Mouse (Mus musculus) right cerebral cortex, adult 2 months (tissue): ENCODE data around the gene Rsc1a1.

Experiments
- DNase-seq, 2 experiments: peaks; one replicate each; pipeline ENCODE4 v3.0.0; 2021 to 2022; ENCODE audit warnings: low spot score in 2 of 2

The Rsc1a1 gene

DNA sequence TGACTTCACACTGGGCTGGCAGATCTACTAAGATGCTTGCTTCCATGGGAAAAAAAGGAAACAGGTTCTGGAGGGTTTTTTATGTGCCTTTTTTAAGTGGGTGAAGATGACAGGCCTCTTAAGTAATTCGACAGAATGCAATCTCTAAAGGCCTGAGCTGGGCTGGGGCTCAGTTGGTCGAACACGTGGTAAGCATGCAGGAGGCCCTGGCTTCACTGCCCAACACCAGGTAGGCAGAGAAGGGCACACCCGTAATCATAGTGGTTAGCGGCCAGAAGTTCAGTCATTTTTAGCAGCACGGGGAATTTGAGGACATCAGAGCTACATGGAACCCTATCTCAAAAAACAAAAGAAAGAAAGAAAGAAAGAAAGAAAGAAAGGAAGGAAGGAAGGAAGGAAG is 30.9 kb downstream of the Rsc1a1 start:
- no peak for DNase-seq

DNA sequence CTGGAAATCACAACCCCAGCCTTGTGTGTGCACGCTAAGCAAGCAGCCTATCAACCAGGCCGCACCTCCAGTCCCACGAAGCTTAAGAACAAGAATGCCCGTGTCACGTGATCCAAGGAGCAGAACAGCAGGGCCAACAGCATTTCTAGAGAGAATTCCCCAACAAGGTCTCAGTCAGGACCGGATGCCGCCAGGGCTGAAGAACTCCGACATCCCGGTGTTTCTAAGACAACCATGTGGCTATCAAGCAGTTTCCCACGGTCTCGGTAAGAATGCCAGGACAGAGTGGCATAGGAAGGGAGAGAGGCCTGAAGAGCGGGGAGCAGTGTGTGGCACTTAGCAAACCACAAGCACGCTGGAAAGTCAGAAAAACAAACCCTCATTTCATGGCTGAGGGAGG is 31.6 kb downstream of the Rsc1a1 start:
- DNase-seq = no peak

DNA sequence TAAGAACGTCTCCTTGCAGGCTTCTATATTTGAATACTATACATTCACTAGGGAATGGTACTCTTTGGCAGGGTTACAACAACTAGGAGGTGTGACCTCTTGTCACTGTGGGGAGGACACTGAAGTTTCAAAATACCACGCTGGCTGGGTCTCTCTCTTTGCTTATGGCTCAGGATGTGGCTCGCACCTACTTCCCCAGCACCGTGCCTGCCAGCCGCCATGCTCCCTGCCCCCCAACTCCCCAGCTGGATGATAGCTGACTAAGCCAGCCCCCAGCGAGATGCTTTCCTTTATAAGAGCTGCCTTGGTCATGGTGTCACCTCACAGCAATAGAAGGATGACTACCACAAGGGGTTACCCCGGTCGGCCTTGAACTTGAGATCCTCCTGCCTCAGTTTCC is 32.4 kb downstream of the Rsc1a1 start:
- DNase-seq = no peak

DNA sequence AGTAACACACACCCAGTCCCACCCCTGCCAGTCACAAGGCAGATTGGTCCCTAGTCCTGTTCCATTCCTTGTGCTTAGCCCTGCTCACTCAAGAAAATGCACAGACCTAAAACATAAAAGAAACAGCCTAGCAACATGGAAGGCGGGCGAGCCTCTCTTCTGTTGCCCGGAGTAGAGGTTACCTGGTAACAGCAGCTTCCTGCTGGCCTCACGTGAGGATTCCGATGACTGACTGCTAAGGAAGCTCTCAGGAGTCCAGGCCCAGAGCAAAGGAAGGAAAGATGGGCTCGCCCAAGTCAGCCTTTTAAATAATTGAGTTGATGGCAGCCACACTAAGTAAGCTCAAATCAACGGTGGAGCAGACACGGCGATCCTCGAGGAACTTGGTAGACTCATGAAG is 33.5 kb downstream of the Rsc1a1 start:
- DNase-seq = no peak

DNA sequence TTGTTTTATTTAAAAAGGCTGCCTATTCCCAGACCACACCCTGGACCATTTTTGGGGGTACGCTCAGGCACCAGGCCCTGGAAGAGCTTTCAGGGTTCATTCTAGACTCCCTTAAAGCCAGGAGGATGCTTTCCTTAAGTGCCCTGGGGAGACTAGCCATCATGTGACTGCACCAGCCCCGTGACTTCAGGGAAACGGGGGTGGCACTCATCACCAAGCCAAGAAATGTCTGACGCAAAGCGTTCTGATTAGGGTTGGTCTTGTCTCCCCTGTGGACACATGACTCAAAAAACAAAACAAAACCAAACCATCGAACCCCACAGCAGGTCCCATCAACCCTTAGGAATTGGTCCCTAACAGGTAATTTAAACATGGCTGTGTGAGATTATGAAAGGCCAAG is 34.1 kb downstream of the Rsc1a1 start:
- no peak for DNase-seq

DNA sequence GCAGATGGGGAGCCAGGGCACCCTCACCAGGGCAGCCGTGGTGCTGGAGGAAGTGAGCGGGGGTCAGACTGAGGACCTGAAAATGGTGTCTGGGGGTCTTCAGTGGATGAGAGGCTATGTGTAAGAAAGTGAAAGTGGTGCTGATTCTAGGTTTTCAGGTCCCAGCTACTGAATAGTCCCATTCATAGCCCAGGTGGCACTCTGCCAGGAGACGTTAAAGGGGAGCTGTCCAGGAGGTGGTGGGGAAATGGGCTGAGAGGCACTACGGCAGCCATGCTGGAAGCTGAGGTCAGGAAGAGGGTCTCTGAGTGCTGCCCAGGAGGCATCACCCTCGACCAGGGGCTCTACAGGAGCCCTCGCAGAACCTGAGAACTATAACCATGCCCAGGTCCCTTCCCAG is 36.2 kb downstream of the Rsc1a1 start:
- no peak for DNase-seq

DNA sequence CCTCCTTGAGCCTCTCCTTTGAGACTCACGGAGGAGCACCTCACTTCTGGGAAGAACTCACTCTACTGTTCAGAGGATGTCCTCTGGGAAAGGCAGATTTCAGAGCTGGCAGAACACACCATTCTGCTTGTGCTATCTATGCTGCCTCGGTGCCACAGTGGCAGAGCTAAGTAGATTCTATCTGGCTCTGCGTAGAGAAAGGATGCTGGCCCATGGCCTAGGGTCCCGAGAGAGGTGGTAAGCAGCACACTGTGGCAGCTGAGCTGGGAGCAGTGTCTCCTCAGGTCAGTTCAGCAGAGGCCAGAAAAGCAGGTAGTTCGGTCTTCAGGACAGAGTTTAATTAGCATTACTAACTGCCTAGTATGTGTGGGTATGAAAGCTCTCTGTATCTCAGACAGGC is 37.1 kb downstream of the Rsc1a1 start:
- DNase-seq = no peak

DNA sequence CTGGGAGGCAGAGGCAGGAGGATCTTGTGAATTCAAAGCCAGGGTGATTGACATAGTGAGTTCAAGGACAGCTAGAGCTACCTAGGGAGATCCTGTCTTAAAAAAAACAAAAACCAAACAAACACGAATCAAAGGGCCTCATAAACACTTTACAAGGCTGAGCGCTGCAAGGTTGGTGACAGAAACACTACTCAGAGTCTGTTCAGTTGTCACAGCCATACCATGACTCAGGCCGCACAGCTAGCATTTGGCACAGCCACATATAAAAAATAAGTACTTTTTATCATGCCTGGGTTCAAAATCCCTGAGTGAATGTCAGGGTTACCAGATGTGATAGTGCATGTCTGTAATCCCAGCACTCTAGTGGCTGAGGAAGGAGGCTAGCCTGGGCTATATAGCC is 38.2 kb downstream of the Rsc1a1 start:
- no peak for DNase-seq

DNA sequence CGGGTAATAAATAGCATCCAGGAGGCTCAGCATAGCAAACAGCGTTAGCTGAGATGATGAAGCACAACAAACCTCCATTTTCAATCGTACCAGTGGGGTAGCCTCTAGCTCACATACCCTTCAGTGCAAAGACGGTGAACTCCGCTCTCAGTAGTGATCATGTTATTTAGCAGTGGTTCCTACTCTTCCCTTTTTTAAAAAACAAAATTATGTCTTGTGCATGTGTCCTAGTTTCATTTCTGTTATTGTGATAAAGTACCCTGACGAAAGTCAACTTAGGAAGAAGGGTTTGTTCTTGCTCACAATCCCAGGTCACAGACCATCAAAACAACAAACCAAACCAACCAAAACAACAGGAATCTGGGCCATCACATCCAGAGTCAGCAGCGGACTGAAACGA is 39.4 kb downstream of the Rsc1a1 start:
- DNase-seq = no peak

DNA sequence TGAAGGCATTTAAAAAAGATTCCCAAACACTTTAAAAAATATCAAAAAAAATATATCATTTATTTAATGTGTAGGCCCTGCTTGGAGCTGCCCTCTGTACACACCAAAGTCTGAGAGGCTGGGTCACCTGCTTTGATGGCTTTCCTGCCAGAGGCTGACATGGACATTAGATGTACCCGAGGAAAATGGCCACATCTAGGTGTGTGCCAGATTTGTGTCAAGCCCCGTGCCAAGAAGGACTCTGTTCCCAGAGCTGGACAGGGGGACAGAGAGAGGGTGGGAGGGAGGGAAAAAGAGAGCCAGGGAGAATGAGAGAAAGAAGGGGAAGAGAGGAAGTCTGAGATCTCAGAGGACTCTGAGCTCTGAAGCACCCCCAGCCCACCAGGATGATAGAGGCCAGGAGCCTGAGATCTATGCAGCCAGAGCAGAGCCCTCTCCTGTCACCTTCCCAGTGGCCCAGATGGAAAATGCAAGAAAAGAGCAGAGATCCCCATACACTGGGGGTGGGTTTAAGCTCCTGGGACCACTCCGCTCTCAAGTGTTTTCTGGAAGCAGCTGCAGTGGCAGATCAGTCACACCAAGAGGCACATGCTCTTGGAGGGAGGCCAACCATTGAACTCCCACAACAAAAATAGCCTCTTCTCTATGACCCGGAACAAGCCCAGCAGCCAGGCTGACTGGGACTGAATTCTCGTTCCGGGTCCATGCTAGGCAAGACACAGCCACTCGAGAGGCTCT is 42.1 kb downstream of the Rsc1a1 start:
- DNase-seq = peak in 1 of 2 experiments; percentile 44

DNA sequence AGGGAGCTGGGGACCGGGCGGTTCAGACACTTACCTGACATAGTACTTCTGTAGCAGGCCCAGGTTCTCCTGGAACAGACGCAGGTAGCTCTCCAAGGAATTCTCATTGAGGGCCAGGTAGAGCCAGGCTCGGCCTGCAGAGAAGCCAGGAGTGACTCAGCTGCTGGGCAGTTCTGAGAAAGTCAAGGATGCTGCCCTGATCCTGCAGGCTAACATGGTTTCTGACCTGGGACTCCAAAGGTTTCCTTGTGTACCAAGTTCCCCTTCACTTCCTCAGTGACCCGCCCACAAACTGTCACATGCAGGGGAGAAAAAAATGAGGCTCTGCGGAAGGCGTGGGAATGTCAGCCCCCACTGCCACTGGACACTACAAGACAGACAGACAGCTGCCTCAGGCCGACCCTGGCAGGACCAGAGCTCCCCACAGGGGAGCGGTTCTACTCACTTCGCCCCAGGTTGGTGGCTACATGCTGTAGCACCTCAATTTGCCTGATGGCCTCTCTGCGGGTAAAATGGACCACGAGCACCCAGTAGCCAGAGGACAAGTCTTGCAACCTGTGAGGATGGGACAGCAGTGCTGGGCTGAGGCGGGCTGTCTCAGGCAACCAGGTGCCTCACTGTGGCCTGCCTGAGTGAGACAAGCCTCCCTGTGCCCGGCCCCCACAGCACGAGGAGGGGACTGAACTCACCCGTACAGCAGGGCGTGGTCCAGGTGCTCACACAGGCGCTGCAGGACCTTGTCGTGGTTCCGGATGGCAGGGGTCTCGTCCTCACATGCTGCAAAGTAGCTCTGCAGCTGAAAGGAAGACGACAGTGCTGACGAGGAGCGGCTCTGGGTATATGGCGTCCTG is 43.2 kb downstream of the Rsc1a1 start:
- no peak for DNase-seq

DNA sequence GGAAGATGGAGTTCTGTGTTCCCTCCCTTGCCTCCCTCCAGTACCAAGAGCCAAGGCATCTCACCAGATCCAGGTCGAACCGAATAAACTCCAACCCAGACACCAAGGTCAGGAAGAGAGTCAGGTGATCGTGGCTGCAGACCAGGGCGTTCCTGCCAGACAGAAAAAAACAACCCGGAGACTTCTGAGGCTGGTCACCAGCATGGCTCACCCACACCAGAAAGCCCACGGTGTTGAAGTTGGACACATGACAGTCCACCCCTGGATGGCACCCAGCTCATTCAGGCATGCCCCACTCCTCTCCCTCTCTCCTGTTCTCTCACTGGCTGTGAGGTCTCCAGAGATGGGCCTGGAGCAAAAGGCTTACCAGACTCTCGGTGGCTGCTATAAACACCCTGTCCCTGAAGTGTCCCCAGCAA is 44.0 kb downstream of the Rsc1a1 start:
- DNase-seq = no peak

DNA sequence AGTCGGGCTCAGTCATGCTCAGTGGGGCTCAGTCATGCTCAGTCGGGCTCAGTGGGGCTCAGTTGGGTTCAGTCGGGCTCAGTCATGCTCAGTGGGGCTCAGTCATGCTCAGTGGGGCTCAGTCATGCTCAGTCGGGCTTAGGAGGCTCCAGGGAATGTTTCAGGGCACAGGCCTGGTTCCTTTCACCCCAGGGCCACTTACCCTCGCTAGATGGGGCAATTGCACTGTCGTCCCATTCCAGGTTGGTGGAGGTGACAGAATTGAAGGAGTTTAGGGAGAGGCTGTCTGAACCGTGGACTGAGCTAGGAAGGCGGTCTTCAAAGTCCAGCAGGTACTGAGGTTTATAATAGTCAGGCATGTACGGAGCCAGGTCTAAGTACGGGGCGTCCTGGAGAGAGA is 45.9 kb downstream of the Rsc1a1 start:
- no peak for DNase-seq

DNA sequence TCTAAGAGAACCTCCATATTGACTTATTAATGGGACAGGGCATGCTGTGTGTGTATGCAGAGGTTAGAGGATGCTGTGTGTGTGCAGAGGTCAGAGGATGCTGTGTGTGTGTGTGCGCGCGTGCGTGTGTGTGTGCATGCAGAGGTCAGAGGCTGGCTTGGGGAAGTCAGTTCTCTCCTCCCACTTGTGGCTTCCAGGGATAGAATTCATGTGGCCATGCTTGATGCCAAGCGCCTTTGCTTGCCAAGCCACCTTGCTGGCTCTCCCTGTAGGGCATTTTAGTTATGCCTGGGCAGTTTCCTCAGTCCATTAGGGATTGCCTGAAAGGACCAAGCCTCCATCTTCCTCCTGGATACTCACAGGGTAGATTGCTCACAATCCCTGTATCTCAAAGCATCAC is 48.7 kb downstream of the Rsc1a1 start:
- DNase-seq = no peak

DNA sequence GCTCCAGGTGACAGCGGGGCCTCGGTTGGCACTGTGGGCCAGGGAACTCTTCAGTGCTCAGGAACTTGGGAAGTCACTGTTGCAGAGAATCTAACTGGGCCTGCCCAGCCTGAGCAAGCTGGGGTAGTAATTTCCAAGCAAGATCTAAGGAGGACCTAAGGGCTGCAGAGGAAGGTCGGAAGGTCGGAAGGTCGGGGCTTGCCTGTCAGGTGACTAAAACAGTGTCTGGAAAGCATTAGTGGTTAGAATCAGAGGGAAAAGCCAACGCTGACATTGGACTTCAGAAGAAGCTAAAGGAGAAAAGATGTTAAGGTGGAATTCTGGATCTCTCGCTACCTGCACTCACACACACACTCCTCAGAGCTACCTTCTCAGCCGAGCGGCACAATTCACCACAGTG is 49.4 kb downstream of the Rsc1a1 start:
- no peak for DNase-seq
